22 mouse cellular contexts compared by ENCODE assay signal in genomic region chr12:8504131-8504530, GRCm38 (mm10). TPM values are rescaled to one million over a fixed set of nuclear protein-coding genes. Genes with fewer than 3 reads are reported as not detected.
A peak's percentile ranks its signal among the peaks of the same experiment; 100 is the strongest.
DNase-seq lines count a peak whose midpoint lies in the region; ATAC-seq and TF ChIP-seq lines count a peak whose summit lies in the region.
"Had no signal": no experiment of that assay in that cellular context is flagged by ENCODE, and none has a peak within 500 bp of the region (broad histone marks: within the 10 kb centered on the region; RNA-seq: fewer than 3 reads in every experiment).

No protein-coding gene starts in this region.

- H3K4me1 ChIP-seq in heart, embryonic 10.5 days: peaks cover 11% of the 10 kb centered on the region
- peaks cover 13% of the 10 kb centered on the region for H3K4me1 ChIP-seq in liver, adult 2 months (ENCODE audit: control insufficient read depth, insufficient read depth, low read length)
- peaks cover 28% of the 10 kb centered on the region for H3K4me1 ChIP-seq in liver, embryonic 12.5 days
- peaks cover 6% of the 10 kb centered on the region for H3K4me1 ChIP-seq in midbrain, embryonic 11.5 days (ENCODE audit: control insufficient read depth, insufficient read depth, low read length)
- H3K4me1 ChIP-seq in midbrain, embryonic 10.5 days: peaks cover 13% of the 10 kb centered on the region

- no peaks in the 10 kb centered on the region for H3K9me3 ChIP-seq in heart, embryonic 10.5 days
- H3K9me3 ChIP-seq in liver, embryonic 12.5 days (replicated peaks): no peaks in the 10 kb centered on the region
- H3K9me3 ChIP-seq in midbrain, embryonic 11.5 days (ENCODE audit: control insufficient read depth, low read length): no peaks in the 10 kb centered on the region
- no peaks in the 10 kb centered on the region for H3K9me3 ChIP-seq in midbrain, embryonic 10.5 days (replicated peaks)

- WGBS in heart, embryonic 10.5 days: 87% methylated on average over 6 of the region's 6 CpGs
- 81% methylated on average over 6 of the region's 6 CpGs for WGBS in liver, adult 2 months
- WGBS in liver, embryonic 12.5 days (ENCODE audit: insufficient replicate concordance): 78% methylated on average over 6 of the region's 6 CpGs
- 87% methylated on average over 6 of the region's 6 CpGs for WGBS in midbrain, embryonic 11.5 days
- 86% methylated on average over 6 of the region's 6 CpGs for WGBS in midbrain, embryonic 10.5 days

- H3K9ac ChIP-seq in liver, adult 2 months (ENCODE audit: low read depth, low read length): no peak overlapping the region
- H3K9ac ChIP-seq in liver, embryonic 12.5 days: no peak overlapping the region
- no peak overlapping the region for H3K9ac ChIP-seq in midbrain, embryonic 11.5 days (ENCODE audit: low read length)

- no peak overlapping the region for H3K27ac ChIP-seq in heart, embryonic 10.5 days
- H3K27ac ChIP-seq in liver, adult 2 months (replicated peaks; ENCODE audit: insufficient read depth, low read depth, low read length): no peak overlapping the region
- no peak overlapping the region for H3K27ac ChIP-seq in liver, embryonic 12.5 days
- H3K27ac ChIP-seq in midbrain, embryonic 11.5 days (ENCODE audit: low read depth, low read length): no peak overlapping the region
- H3K27ac ChIP-seq in midbrain, embryonic 10.5 days (replicated peaks): no peak overlapping the region

- H3K27me3 ChIP-seq in heart, embryonic 10.5 days (ENCODE audit: insufficient read depth, poor library complexity, severe bottlenecking): no peaks in the 10 kb centered on the region
- no peaks in the 10 kb centered on the region for H3K27me3 ChIP-seq in liver, adult 2 months (ENCODE audit: control insufficient read depth, insufficient read depth, low read length)
- H3K27me3 ChIP-seq in liver, embryonic 12.5 days (replicated peaks): peaks cover 6% of the 10 kb centered on the region
- H3K27me3 ChIP-seq in midbrain, embryonic 11.5 days (ENCODE audit: control insufficient read depth, insufficient read depth, low read length): no peaks in the 10 kb centered on the region
- H3K27me3 ChIP-seq in midbrain, embryonic 10.5 days (ENCODE audit: low read depth, poor library complexity, severe bottlenecking): no peaks in the 10 kb centered on the region
- H3K27me3 ChIP-seq: CH12.LX, Patski had no signal

- H3K4me2 ChIP-seq in liver, embryonic 12.5 days: no peak overlapping the region
- H3K4me2 ChIP-seq in midbrain, embryonic 11.5 days: no peak overlapping the region

- ATAC-seq in liver, embryonic 12.5 days: no peak
- no peak for ATAC-seq in midbrain, embryonic 11.5 days (ENCODE audit: low FRiP score)
- ATAC-seq: activated CD4-positive, CD25-positive, alpha-beta regulatory T cell, adult 4 months; CD4-positive, CD25-positive, alpha-beta regulatory T cell, adult 4 months; Patski had no signal

- DNase-seq in heart, adult 11 months: peak; percentile 83
- no peak for DNase-seq in heart, embryonic 10.5 days (ENCODE audit: low spot score)
- peak; percentile 38 for DNase-seq in kidney, adult 9 months
- no peak for DNase-seq in kidney, postnatal 14 days
- peak; percentile 64 for DNase-seq in liver, adult 2 months (ENCODE audit: extremely low read depth, low read depth, low spot score)
- peak; percentile 80 for DNase-seq in midbrain, embryonic 11.5 days (ENCODE audit: low spot score, missing footprints)
- DNase-seq in midbrain, embryonic 10.5 days (ENCODE audit: low spot score): no peak
- DNase-seq: adrenal gland, adult 2 months; adrenal gland, adult 8-10 months; adrenal gland, postnatal 10 days; adrenal gland, postnatal 14 days; adrenal gland, postnatal 25 days; adrenal gland, postnatal 36 days; B cell, adult 2 months; cerebellum, adult 11 months; cerebellum, adult 11-12 months had no signal

- H3K4me3 ChIP-seq in heart, embryonic 10.5 days: no peak overlapping the region
- no peak overlapping the region for H3K4me3 ChIP-seq in liver, adult 2 months (ENCODE audit: insufficient read depth, low read depth, low read length)
- H3K4me3 ChIP-seq in liver, embryonic 12.5 days: no peak overlapping the region
- no peak overlapping the region for H3K4me3 ChIP-seq in midbrain, embryonic 11.5 days (ENCODE audit: low read depth, low read length)
- no peak overlapping the region for H3K4me3 ChIP-seq in midbrain, embryonic 10.5 days

- TF ChIP-seq POLR2A in liver, adult 2 months (IDR thresholded peaks at IDR 0.05; ENCODE audit: extremely low read depth, insufficient read depth, low read length): no peak

- no peak for TF ChIP-seq CTCF in liver, adult 2 months (IDR thresholded peaks at IDR 0.05; ENCODE audit: low read depth, low read length)

- no peaks in the 10 kb centered on the region for H3K36me3 ChIP-seq in heart, embryonic 10.5 days
- H3K36me3 ChIP-seq in liver, adult 2 months (ENCODE audit: control insufficient read depth, insufficient read depth, low read length): no peaks in the 10 kb centered on the region
- H3K36me3 ChIP-seq in liver, embryonic 12.5 days: no peaks in the 10 kb centered on the region
- H3K36me3 ChIP-seq in midbrain, embryonic 11.5 days (ENCODE audit: control insufficient read depth, insufficient read depth, low read length): no peaks in the 10 kb centered on the region
- no peaks in the 10 kb centered on the region for H3K36me3 ChIP-seq in midbrain, embryonic 10.5 days
- H3K36me3 ChIP-seq: G1E had no signal

- H3K79me2 ChIP-seq in liver, adult 2 months (ENCODE audit: control insufficient read depth, insufficient read depth, low read length): peaks cover 4% of the 10 kb centered on the region; the same call in 1 of the 2 replicates

RNA-seq across cellular contexts. Expression of gene Rhob, which starts 4.3 kb away (rescaled TPM):
- polyA plus RNA-seq in heart, embryonic 10.5 days (2016; fragmentation: Nextera tagmentation; extraction: Ambion mirVana): 33.7 and 42.1 TPM in 2 replicates
- total RNA-seq in liver, adult 2 months (2014; rRNA removed): 12.8 and 25.2 TPM in 2 replicates
- 24.9 and 31.0 TPM in 2 replicates for polyA plus RNA-seq in liver, adult 2 months (2012; rRNA removed)
- polyA plus RNA-seq in liver, embryonic 12.5 days (2016; fragmentation: Nextera tagmentation; extraction: Ambion mirVana): 12.3 and 12.4 TPM in 2 replicates
- polyA plus RNA-seq in midbrain, embryonic 11.5 days (2014; fragmentation: Nextera tagmentation; extraction: Ambion mirVana): 58.4 and 59.8 TPM in 2 replicates
- polyA plus RNA-seq in midbrain, embryonic 10.5 days (2016; fragmentation: Nextera tagmentation; extraction: Ambion mirVana): 30.0 and 30.1 TPM in 2 replicates

Comparison
In these comparisons a context has a peak if more than half of its experiments do, and no peak if none do; other contexts are left out.
1. DNase-seq: peak in heart, adult 11 months (single experiment), kidney, adult 9 months (single experiment), liver, adult 2 months (single experiment) and midbrain, embryonic 11.5 days (single experiment); none in heart, embryonic 10.5 days (single experiment), kidney, postnatal 14 days (single experiment) and midbrain, embryonic 10.5 days (single experiment).